Mouse (Mus musculus) kidney, postnatal 0 days (tissue): Measurements from ENCODE around the gene H2-Eb1. TPM values are rescaled to one million over a fixed set of nuclear protein-coding genes. Genes with fewer than 3 reads are reported as not detected.

Experiments used
- ATAC-seq: fragments of 200-750 bp; cut with Nextera tagmentation; replicated peaks from 2 replicates; pipeline ENCODE4 v1.8.0; 2017; ENCODE audit warnings: low read depth, moderate number of reproducible peaks, moderate TSS enrichment, moderate library complexity; ENCODE audit not compliant: low FRiP score
- DNase-seq: peaks from one replicate; pipeline ENCODE4 v3.0.0-alpha.2; 2016; ENCODE audit warnings: low spot score
- H3K27ac ChIP-seq: fragments of 300-500 bp; sonication (generic); 2 replicates; pipeline ENCODE4 v1.5.1; 2014; ENCODE audit warnings: mild to moderate bottlenecking
- H3K27me3 ChIP-seq: fragments of 300-500 bp; sonication (generic); 2 replicates; pipeline ENCODE4 v1.6.1; 2014; ENCODE audit warnings: low read length, mixed read lengths; ENCODE audit not compliant: insufficient read depth
- H3K36me3 ChIP-seq: fragments of 300-500 bp; sonication (generic); 2 replicates; pipeline ENCODE4 v1.6.1; 2014; ENCODE audit warnings: low read length, mixed read lengths; ENCODE audit not compliant: insufficient read depth
- H3K4me1 ChIP-seq: fragments of 300-500 bp; sonication (generic); replicated peaks from 2 replicates; pipeline ENCODE4 v1.6.1; 2014; ENCODE audit warnings: antibody characterized with exemption, low read length, mixed read lengths; ENCODE audit not compliant: insufficient read depth
- H3K4me2 ChIP-seq: fragments of 300-500 bp; sonication (generic); 2 replicates; pipeline ENCODE4 v1.6.1; 2014; ENCODE audit warnings: mild to moderate bottlenecking, low read length, moderate library complexity, mixed read lengths
- H3K4me3 ChIP-seq: fragments of 300-500 bp; sonication (generic); replicated peaks from 2 replicates; pipeline ENCODE4 v1.5.1; 2014; ENCODE audit warnings: low read depth, low read length
- H3K9ac ChIP-seq: fragments of 300-500 bp; sonication (generic); 2 replicates; pipeline ENCODE4 v1.6.1; 2014; ENCODE audit warnings: low read depth, low read length
- H3K9me3 ChIP-seq: fragments of 300-500 bp; sonication (generic); replicated peaks from 2 replicates; pipeline ENCODE4 v1.6.1; 2016; ENCODE audit warnings: low read length, inconsistent platforms, mixed read lengths
- CTCF ChIP-seq: IDR thresholded peaks from 2 replicates; pipeline ENCODE4 v1.5.1; 2016; ENCODE audit warnings: antibody characterized with exemption, low read depth, mild to moderate bottlenecking, moderate library complexity
- WGBS: fragments of 180-500 bp; shearing (Covaris S2); extraction: QIAGEN DNeasy Blood & Tissue Kit; methylation state at CpG from one replicate; pipeline ENCODE4 v1.1.7; 2014; 5-methylcytosine and 5-hydroxymethylcytosine counted together
- polyA plus RNA-seq: library from polyadenylated mRNA; unstranded; fragments of >200 nt; fragmentation: Nextera tagmentation; extraction: Ambion mirVana; gene quantifications from 2 replicates; pipeline ENCODE4 v1.2.1, GENCODE M21; 2015

Gene H2-Eb1
- polyA plus RNA-seq, 1 experiment from 2014 or later: 14.3 TPM

GRCm38 (mm10) chr17:34326373-34326772, 20.7 kb downstream of the H2-Eb1 start:
- no peaks in the 10 kb centered on the region for H3K36me3 ChIP-seq
- H3K4me1 ChIP-seq: no peaks in the 10 kb centered on the region
- no peak overlapping the region for H3K9ac ChIP-seq
- no peak for TF ChIP-seq CTCF
- no peak for ATAC-seq
- no peaks in the 10 kb centered on the region for H3K27me3 ChIP-seq
- no peaks in the 10 kb centered on the region for H3K9me3 ChIP-seq
- 67% methylated on average over 3 of the region's 3 CpGs for WGBS
- no peak overlapping the region for H3K4me2 ChIP-seq
- no peak overlapping the region for H3K27ac ChIP-seq
- no peak for DNase-seq
- no peak overlapping the region for H3K4me3 ChIP-seq

GRCm38 (mm10) chr17:34329807-34330206, 24.1 kb downstream of the H2-Eb1 start:
- Histone ChIP-seq H3K36me3 (no peaks in the 10 kb centered on the region), H3K4me1 (no peaks in the 10 kb centered on the region), H3K9me3 (no peaks in the 10 kb centered on the region), H3K27me3 (no peaks in the 10 kb centered on the region), H3K9ac (no peak overlapping the region), H3K27ac (no peak overlapping the region), H3K4me3 (no peak overlapping the region), H3K4me2 (no peak overlapping the region)
- DNase-seq (no peak), ATAC-seq (no peak)
- WGBS: 61% methylated on average over 2 of the region's 2 CpGs
- no peak for TF ChIP-seq CTCF

GRCm38 (mm10) chr17:34331200-34331599, 25.5 kb downstream of the H2-Eb1 start:
- no peaks in the 10 kb centered on the region for H3K9me3 ChIP-seq
- ATAC-seq (no peak), DNase-seq (no peak)
- H3K4me2 ChIP-seq: no peak overlapping the region
- H3K4me1 ChIP-seq: no peaks in the 10 kb centered on the region
- no peaks in the 10 kb centered on the region for H3K27me3 ChIP-seq
- H3K4me3 ChIP-seq: no peak overlapping the region
- no peak overlapping the region for H3K27ac ChIP-seq
- H3K9ac ChIP-seq: no peak overlapping the region
- no peak for TF ChIP-seq CTCF
- H3K36me3 ChIP-seq: no peaks in the 10 kb centered on the region
- 98% methylated on average over 1 of the region's 1 CpGs for WGBS

- ATAC-seq: no peak
- H3K27me3 ChIP-seq: no peaks in the 10 kb centered on the region
- no peak overlapping the region for H3K27ac ChIP-seq
- no peaks in the 10 kb centered on the region for H3K4me1 ChIP-seq
- no peaks in the 10 kb centered on the region for H3K9me3 ChIP-seq
- no peaks in the 10 kb centered on the region for H3K36me3 ChIP-seq
- no peak for DNase-seq
- no peak overlapping the region for H3K4me3 ChIP-seq
- 57% methylated on average over 3 of the region's 3 CpGs for WGBS
- TF ChIP-seq CTCF: no peak
- no peak overlapping the region for H3K4me2 ChIP-seq
- H3K9ac ChIP-seq: no peak overlapping the region
Measured at GRCm38 (mm10) chr17:34340619-34341402, 35.1 kb downstream of the H2-Eb1 start.

GRCm38 (mm10) chr17:34344882-34345281, 39.2 kb downstream of the H2-Eb1 start:
- Histone ChIP-seq H3K4me3 (no peak overlapping the region), H3K36me3 (no peaks in the 10 kb centered on the region), H3K4me2 (no peak overlapping the region), H3K9me3 (no peaks in the 10 kb centered on the region), H3K4me1 (no peaks in the 10 kb centered on the region), H3K27ac (no peak overlapping the region), H3K9ac (no peak overlapping the region), H3K27me3 (no peaks in the 10 kb centered on the region)
- ATAC-seq (no peak), DNase-seq (no peak)
- no peak for TF ChIP-seq CTCF
- WGBS: 81% methylated on average over 4 of the region's 4 CpGs

- Histone ChIP-seq H3K27ac (no peak overlapping the region), H3K9me3 (no peaks in the 10 kb centered on the region), H3K4me2 (no peak overlapping the region), H3K4me3 (no peak overlapping the region), H3K27me3 (no peaks in the 10 kb centered on the region), H3K36me3 (no peaks in the 10 kb centered on the region), H3K4me1 (no peaks in the 10 kb centered on the region), H3K9ac (no peak overlapping the region)
- DNase-seq (no peak), ATAC-seq (no peak)
- TF ChIP-seq CTCF: no peak
- 86% methylated on average over 7 of the region's 7 CpGs for WGBS
Measured at GRCm38 (mm10) chr17:34345486-34345885, 39.8 kb downstream of the H2-Eb1 start.

GRCm38 (mm10) chr17:34346041-34346440, 40.4 kb downstream of the H2-Eb1 start:
- Histone ChIP-seq H3K27ac (no peak overlapping the region), H3K4me2 (no peak overlapping the region), H3K27me3 (no peaks in the 10 kb centered on the region), H3K4me3 (no peak overlapping the region), H3K9ac (no peak overlapping the region), H3K9me3 (no peaks in the 10 kb centered on the region), H3K4me1 (no peaks in the 10 kb centered on the region), H3K36me3 (no peaks in the 10 kb centered on the region)
- DNase-seq (no peak), ATAC-seq (no peak)
- 68% methylated on average over 3 of the region's 3 CpGs for WGBS
- TF ChIP-seq CTCF: no peak
